Mouse (Mus musculus) embryonic stem cell, embryonic (primary cell): ENCODE measurements around the gene Tuba3b.

Experiments
- CTCF ChIA-PET, 4 experiments: fragments of 300-600 bp in 2 of 4; fragments of 350-600 bp in 2 of 4; sonication (Branson Sonifier 250); formaldehyde crosslinking; loops; one replicate each; lab custom pipeline; 2022; ENCODE audit warnings: inconsistent platforms in 2 of 4; lab: Charles Lee
- POLR2A ChIA-PET, 4 experiments: fragments of 300-600 bp in 2 of 4; fragments of 350-600 bp in 2 of 4; sonication (Branson Sonifier 250); formaldehyde crosslinking; loops; one replicate each; lab custom pipeline; 2022; ENCODE audit warnings: antibody characterized with exemption in 4 of 4, inconsistent platforms in 1 of 4; lab: Charles Lee

The Tuba3b gene

DNA sequence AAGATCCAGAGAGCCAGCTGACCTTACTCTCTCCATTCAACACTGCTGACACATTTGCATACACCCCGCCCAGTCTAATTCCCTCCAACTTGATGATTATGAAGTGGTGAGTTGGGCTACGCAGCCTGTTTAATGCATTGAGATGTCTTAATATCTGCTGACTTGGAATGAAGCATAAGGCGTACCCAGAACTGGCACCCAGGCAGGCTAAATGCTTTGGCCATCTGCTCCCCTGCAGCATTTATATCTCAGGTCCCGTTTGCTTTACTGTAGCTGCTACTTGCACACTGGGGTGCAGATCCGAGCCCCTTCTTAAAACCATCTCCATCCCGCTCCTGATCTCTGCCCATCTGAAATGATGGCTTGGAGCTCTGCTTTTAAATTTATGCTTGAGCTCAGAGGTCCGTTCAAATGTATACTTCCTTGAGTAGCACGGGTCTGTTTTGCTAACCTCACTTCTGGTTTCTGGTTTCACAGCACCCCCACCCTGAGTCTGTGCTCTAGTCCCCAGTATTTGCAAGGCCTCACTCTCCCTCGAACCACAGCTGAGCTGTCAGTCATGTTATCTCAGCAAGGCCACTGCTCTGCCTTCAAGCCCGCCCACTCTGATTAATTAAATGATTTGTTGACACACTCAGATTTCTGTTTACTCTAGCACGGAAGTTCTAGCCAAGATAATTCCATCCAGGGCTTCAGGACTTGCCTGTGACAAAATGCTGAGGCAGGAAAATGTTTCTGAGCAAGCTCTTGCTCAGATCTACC, 16.6 kb upstream of the Tuba3b start:
- CTCF ChIA-PET, result interaction anchor here in 2 of 4 experiments (0.6 to 1.5 kb wide), 2 partner anchors 182 to 1556 kb away, joined by 4 to 5 read pairs; no protein-coding TSS in a partner anchor

DNA sequence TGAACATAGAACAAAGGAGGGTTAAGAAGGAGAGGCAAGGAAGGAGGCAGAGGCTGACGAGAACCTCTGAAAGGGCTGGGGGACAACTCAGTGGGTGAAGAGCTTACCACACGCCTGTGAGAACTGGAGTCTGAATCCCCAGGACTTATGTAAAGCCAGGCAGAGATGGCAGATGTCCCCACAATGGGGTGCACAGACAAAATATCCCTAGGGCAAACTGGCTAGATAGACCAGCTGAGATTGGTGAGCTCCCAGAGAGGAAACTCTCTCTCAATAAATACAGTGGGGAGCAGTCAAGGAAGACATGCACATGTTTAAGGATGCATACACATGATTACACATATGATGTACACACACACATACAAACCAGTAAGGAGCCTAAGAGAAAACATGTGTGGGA, 11.4 kb upstream of the Tuba3b start:
- CTCF ChIA-PET, result no interaction called here
- POLR2A ChIA-PET, result no interaction called here

More for the DNA sequence above, 16.6 kb upstream of the Tuba3b start:
- POLR2A ChIA-PET, result interaction anchor here in 1 of 4 experiments (1.1 kb wide), 1 partner anchor 10 kb away, joined by 3 read pairs; no protein-coding TSS in a partner anchor

DNA sequence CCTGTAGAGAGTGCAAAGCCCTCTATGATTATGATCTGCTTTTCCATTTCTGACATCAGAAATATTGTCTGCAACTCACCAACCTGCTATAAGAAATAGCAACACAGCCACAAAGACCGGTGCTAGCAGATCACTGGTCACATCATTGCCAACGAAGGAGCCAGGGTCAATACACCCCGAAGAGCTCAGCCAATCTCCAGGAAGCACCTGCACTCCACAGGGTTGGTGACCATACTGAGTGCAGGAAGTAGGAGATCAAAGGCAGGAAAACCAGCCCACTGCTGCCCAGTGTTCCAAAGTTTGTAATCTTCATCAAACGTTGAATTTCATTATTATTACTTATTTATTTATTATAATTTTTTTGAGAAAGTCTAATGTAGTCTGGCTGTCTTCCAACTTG, 10.9 kb upstream of the Tuba3b start:
- POLR2A ChIA-PET, result no interaction called here
- CTCF ChIA-PET, result no interaction called here

DNA sequence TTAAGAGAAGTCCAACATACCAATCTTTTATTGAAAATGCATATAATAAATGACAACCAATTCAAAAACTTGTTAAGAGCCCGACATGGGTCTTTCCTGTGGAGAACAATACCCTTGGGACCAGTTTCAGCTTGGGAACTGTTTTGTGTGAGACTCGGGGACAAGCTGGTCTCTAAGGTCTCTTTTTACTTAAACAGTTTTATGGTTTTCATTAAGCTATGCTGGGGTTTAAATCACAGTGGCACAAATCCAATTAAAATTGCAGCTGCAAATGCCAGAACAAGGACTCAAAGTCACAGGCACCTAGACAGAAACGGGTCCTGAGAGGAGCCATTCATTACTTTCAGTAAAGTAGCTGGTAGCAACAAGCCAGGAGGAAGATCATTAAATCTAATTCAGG, 10.4 kb upstream of the Tuba3b start:
- POLR2A ChIA-PET, result interaction anchor here in 2 of 4 experiments (0.7 to 1.0 kb wide), 3 partner anchors 9 to 240 kb away, joined by 3 to 5 read pairs (median 3); partner anchors contain the start of gene Lmntd1 (in 1 of the 2)

DNA sequence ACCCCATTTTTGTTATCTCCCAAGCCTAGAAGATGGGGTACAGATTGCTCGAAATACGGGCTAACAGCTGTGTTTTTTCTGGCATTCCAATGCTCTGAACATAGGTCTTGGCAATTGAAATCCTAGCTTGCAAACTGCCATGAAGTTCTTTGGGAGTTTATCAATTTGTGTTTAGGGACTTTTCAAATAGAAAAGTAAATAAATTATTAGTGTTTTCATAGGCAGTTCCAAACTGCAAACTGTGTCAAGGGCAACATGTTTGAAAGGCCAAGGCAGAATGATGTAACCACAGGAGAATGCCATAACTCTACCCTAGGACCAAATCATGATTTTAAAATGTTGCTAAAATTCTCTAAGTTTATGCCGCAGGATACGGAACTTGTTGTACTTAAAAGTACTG, 7.8 kb upstream of the Tuba3b start:
- ChIA-PET POLR2A (no interaction called here), CTCF (interaction anchor here in 1 of 4 experiments (0.6 kb wide), 1 partner anchor 239 kb away, joined by 4 read pairs; no protein-coding TSS in a partner anchor)

More for the DNA sequence above, 10.4 kb upstream of the Tuba3b start:
- CTCF ChIA-PET, result no interaction called here

DNA sequence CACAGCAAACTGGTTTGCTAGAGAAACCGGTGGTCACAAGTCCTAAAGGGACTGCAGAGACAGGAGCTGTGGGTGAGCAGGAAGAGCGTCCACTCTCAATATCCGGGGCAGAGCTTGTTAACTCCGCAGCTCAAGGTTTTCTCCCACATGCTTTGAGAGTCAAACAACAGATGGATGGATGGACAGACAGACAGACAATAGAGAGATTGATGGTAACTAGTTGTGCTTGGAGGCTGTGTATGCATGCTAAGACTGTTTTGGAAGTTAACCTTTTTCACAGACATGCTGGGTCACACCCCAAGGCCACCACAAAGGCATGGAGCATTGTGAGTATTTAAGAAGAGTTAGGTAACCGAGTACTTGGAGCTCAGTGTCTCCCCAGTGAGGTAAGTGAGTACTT, 6.9 kb upstream of the Tuba3b start:
- ChIA-PET CTCF (no interaction called here), POLR2A (interaction anchor here in 1 of 4 experiments (0.9 to 1.2 kb wide), 3 partner anchors 10 to 11 kb away, joined by 3 to 4 read pairs (median 3); no protein-coding TSS in a partner anchor)

DNA sequence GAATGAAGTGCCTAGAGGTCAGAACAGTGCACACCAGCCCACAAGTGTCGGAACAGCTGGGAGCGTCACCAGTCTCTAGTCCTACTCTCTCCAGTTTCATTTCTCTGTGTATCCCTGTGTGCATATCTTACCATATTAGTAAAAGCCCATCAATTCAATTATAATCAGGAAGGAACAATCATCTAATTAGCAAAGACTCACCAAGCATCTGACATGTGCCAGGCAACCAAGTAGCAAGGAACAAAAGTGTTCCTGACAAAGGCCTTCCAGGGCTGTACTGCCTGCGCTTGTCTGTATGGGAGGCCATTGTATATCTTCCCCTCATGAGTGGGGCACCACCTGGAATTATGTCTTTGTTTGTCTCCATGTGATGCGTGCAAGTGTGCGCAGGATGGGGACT, 4.7 kb upstream of the Tuba3b start:
- CTCF ChIA-PET, result no interaction called here
- POLR2A ChIA-PET, result no interaction called here

DNA sequence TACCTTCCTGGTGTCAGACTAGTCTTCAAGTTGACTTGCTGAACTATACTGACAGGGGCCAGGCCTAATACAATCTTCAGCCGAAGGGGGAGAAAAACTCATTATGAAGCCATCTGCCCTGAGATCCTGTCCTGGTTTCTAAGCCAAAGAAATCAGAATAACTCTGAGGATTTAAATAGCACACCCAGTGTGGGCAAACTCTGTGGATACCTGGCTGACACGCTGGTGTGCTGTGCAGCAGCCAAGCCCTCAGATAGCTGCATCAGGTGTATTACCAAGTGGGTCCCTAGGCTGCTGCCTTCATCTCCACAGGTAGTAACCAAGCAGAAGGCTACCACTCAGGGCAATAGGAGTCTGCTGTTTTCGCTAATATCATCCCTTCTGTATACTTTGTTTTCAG, 2.9 kb upstream of the Tuba3b start:
- CTCF ChIA-PET, result no interaction called here
- POLR2A ChIA-PET, result no interaction called here

DNA sequence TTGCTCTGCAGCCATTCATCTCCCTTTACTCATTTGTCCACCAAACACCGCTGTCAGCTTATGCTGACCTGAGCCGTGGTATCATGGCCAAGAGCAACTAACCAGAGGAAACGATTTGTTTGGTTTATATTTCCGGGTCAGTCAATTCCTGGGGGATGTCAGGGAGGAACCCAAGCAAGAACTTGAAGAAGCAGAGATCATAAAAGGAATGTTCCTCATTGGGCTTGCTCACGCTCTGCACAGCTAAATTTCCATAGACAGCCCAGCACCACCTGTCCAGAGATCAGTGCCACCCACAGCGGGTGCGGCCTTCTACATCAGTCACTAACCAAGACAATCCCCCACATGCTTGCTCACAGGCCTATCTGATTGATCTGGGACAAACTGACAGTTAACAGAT, 1.3 kb upstream of the Tuba3b start, which contains the start of gene Lmntd1:
Gene Lmntd1, minus strand, starts transcription at position 101 of the 400 bp plus-strand sequence.
- CTCF ChIA-PET, result no interaction called here
- POLR2A ChIA-PET, result interaction anchor here in 2 of 4 experiments (0.6 to 1.3 kb wide), 4 partner anchors 8 to 43 kb away, joined by 3 read pairs; no protein-coding TSS in a partner anchor

DNA sequence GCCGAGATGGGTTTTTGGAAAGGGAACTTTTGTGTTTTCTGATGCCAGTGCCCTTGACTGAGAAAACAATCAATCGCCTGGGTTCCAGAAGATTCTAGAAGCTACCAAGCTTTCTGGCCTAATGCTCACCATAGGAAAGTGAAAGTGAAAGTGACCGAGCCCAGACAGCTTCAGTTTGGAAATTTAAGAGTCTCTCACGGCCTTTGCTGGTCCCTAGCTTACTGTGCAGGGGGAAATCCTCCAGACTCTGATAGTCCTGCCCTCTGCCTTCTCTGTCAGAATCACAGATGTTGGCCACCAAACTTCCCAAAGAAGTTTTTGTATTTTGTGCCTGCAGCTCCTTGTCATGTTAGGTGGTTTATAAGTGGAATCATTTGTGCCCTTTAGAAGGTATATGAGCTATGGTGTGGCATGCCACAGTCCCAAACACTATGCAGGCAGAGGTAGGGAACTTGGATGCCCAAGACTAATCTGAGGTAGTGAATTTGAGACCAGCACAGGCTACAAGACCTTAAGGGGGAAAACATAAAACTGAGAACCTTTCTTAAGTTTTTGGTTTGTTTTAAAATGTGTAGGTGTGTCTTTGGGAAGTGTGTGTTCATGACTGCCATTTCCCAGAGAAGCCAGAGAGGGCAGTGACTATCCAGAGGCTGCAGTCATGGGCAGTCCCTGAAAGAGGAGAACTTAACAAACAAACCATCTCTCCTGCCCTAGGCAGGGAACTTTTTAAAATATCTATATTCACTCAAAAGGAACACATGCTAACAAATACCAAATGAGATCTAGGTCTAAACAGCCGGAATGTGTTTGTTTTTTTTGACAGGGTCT, 1.1 kb downstream of the Tuba3b start:
- ChIA-PET POLR2A (interaction anchor here in 2 of 4 experiments (0.6 to 1.0 kb wide), 3 partner anchors 11 to 63 kb away, joined by 3 read pairs; no protein-coding TSS in a partner anchor), CTCF (interaction anchor here in 1 of 4 experiments (1.8 kb wide), 1 partner anchor 199 kb away, joined by 5 read pairs; no protein-coding TSS in a partner anchor)

DNA sequence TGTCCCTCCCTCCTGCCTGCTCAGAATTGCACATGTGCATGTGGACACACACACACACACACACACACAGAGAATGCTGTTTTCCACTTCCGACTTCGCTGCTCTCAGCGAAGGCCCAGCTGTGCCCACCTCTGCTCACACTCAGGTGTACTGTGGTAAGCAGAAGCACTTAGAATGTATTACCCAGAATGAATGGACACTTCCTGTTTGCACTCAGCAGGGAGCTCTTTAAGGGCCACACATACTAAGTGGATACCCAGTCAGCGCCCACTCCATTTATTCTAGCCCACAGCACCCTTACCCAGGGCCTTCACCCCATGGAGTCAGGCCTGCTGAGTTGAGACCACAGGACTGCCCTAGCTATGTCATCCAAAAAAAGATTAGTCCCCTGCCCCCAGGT, 7.6 kb downstream of the Tuba3b start:
- CTCF ChIA-PET, result interaction anchor here in 1 of 4 experiments (0.5 kb wide), 1 partner anchor 1606 kb away, joined by 3 read pairs; no protein-coding TSS in a partner anchor
- POLR2A ChIA-PET, result interaction anchor here in 2 of 4 experiments (0.8 to 2.1 kb wide), 12 partner anchors 9 to 283 kb away, joined by 3 to 7 read pairs (median 3); partner anchors contain the start of gene Lmntd1 (in 2 of the 2)

DNA sequence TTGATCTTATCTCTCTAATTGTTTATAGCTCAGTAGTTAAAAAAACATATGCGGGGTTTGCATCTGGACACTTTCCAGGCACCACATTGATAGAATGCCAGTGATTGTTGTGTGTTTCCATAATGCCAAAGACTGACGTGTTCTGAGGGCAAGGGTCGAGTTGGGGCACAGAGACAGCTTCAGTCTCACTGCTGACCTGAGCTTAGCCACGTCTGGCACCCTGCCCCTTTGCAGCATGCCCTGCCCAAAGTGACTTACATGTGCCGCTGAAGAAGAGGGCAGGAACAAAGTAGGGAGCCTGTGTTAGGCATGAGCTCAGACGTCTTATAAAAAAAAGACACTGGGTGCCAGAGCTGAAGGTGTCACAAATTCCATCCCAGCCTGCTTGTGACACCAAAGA, 14.7 kb downstream of the Tuba3b start:
- POLR2A ChIA-PET, result no interaction called here
- CTCF ChIA-PET, result no interaction called here

DNA sequence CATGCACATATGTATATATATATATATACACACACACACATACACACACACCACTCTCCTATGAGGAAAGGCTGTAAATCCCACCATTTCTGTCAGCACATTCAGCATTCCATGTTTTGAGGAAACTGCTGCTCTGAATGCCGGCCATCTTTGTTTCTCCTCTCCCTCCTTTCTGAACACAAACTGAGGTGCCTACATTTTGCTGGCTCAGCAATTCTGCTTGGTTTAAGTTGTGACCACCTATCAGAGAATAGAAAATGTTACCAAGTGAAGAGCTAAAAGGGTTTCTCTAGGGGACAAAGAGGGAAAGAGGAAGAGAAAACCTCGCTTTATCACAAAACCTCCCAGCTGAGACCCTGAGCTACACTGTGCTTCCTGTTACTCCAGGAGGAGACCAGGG, 18.9 kb downstream of the Tuba3b start:
- CTCF ChIA-PET, result no interaction called here
- POLR2A ChIA-PET, result interaction anchor here in 1 of 4 experiments (0.8 kb wide), 1 partner anchor 12 kb away, joined by 3 read pairs; no protein-coding TSS in a partner anchor

DNA sequence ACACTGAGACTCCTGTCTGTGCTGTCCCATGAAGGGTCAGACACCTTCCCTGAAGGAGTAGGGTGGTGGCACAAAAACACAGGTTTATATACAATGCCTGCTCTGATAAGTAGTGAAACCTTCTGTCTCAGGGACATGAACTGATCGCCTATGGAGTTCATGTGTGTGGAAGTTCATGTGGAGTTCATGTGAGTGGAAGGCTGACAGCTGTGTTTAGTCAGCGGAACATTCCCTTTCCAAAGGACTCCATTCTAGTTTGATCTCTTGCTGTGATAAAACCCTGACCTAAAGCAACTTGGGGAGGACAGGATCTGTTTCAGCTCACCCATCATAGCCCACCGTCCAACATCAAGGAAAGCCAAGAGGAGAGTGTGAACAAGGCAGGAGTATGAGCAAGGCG, 21.1 kb downstream of the Tuba3b start:
- ChIA-PET POLR2A (interaction anchor here in 1 of 4 experiments (1.6 kb wide), 1 partner anchor 14 kb away, joined by 6 read pairs; no protein-coding TSS in a partner anchor), CTCF (no interaction called here)

DNA sequence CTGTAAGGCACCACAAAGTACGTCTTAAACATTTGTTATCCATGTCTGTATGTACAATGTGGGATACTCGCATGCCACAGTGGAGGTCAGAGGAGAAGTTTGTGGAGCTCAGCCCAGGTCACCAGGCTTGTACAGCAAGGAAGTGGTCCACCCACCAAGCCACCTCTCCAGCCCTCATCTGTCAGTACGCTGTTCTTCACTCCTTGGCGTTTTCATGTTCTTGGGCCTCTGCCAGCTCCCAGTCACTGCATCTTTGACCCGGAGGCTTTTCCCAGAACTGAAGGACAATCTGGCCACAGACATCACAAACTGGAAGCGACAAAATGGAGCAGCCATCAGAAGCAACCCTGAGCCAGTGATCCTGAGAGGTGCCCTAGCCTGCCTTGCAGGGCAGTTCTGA, 22.7 kb downstream of the Tuba3b start:
- CTCF ChIA-PET, result no interaction called here
- POLR2A ChIA-PET, result interaction anchor here in 1 of 4 experiments (1.3 to 1.5 kb wide), 3 partner anchors 11 to 18 kb away, joined by 3 to 4 read pairs (median 3); no protein-coding TSS in a partner anchor

DNA sequence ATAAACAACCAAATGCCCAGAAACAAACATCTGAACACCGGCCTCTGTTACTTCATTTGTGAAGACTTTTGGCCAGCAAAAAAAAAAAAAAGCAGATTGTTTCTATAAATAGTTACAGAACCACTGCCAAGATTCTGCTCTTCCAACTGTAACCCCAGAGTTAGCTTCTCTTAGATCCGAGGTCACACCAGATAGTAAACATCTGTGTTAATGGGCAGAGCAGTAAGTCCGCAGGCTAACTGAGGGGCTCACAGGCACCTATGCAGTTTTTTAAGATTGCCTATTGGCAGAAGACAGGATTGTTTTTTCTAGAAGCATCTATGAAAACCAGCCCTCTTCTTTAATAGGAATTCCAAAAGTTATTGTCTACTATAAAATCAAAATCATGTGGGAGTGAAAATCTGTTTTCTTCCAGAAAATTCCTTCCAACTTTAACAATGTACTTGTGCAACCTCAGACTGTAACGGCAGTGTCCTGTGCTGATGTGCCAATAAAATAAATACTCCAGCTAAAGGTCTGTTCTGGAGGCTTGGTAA, 25.5 kb downstream of the Tuba3b start:
- CTCF ChIA-PET, result no interaction called here
- POLR2A ChIA-PET, result interaction anchor here in 1 of 4 experiments (1.2 kb wide), 1 partner anchor 8 kb away, joined by 3 read pairs; no protein-coding TSS in a partner anchor

DNA sequence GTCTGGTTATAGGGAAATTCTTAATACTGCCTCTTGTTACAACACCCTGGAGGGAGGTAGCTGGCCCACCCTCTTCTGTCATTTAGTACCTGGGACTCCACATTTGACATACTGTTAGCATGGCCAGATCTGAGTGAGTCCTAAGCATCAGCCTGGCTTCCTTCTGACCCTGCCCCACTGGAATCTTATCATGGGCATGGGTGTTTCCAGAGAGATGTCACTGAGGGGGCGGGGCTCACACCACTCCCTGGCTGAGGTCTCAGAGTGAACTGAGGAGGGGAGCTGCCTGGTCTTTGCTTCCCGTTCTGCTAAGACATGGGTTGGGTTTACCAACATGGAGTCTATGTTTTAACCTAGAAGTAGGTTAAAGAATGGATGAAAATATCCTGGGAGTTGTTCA, 36.4 kb downstream of the Tuba3b start:
- POLR2A ChIA-PET, result interaction anchor here in 1 of 4 experiments (1.0 to 1.4 kb wide), 2 partner anchors 10 to 13 kb away, joined by 3 read pairs; no protein-coding TSS in a partner anchor
- CTCF ChIA-PET, result no interaction called here

DNA sequence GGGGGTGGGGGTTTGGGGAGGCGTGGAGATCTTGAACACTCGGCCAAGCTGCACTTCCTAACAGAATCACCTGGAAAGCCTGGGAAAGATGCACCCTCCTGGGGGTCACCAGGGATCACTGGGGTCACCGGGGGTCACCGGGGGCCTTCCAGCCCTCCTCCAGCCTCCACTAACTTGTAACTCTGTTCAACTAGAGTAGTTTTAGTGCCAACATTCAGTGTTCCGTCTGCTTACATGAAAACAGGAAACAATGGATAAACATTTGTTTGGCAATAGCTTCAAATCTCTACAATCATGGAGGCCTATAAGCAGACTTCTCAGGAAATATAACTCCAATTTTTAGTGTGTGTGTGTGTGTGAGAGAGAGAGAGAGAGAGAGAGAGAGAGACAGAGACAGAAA, 37.4 kb downstream of the Tuba3b start:
- POLR2A ChIA-PET, result interaction anchor here in 1 of 4 experiments (0.7 kb wide), 1 partner anchor 301 kb away, joined by 4 read pairs; no protein-coding TSS in a partner anchor
- CTCF ChIA-PET, result no interaction called here
